Mouse (Mus musculus) A20 (cell line): ENCODE data around the gene Tex9.
"Not testable (repeated sequence)": the region's sequence is repeated elsewhere in the genome, so short reads cannot be mapped to it uniquely, and the experiment has no call there.

ENCODE experiments used
- DNase-seq: peaks from one replicate; pipeline ENCODE4 v3.0.0-alpha.2; 2011; ENCODE audit warnings: low read depth, low spot score

Gene Tex9

DNA sequence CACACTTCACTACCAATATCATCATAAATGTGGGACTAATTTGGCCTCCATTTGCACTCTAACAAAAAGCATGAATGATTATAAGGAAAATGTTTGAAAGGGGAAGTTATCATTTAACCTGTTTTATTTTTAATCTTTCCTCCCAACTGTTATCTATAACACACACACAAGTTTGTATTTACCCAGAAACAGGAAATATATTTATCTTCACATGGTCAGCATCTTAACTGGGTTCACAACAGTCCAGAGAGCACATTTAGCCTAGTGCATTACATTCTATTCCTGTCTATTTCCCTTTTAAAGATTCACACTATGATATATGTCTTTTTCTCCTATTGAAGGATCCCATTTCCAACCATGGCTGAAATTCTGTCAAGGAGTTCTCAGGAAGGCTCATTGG is 3.5 kb downstream of the Tex9 start:
- DNase-seq: no peak

GRCm38 (mm10) chr9:72479276-72479675 is 12.7 kb downstream of the Tex9 start:
- DNase-seq: no peak

GRCm38 (mm10) chr9:72477306-72477705 is 14.7 kb downstream of the Tex9 start:
- no peak for DNase-seq

DNA sequence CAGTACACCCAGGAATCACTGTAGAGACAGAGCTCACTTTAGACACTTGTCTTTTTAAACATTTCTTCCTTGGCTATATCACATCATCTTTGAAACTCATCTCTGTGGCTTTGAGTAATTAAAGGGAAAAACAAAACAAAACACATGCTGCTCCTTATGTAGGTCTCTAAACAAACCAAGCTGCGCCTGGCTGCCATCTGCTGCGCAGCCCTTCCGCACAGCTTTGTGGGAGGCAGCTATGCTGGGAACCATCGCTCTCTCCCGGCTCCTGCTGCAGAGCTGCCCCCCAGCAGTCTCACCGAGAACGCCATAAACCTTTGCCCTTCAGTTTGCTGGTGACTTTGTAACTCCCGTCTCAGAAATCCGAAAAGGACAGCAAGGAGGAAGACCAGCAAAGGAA is 16.5 kb downstream of the Tex9 start:
- DNase-seq: no peak

DNA sequence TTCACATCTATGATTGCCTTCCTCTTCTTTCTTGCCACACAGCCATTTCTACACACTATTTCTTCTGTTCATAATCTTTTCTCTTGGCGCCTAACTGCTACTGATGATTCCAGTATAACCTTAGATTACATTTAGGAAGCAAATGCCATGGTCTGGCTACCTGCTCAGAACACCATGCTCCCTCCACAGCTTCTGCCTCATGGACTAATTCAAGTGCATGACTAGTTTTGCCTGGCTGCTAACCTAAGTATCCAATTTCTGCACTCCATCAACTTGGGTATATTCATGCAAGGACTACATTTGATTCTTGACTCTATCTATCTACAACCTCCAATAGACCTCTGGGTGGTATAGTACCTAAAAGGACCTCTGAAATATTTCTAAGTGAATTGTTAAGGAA is 22.2 kb downstream of the Tex9 start:
- DNase-seq: no peak

DNA sequence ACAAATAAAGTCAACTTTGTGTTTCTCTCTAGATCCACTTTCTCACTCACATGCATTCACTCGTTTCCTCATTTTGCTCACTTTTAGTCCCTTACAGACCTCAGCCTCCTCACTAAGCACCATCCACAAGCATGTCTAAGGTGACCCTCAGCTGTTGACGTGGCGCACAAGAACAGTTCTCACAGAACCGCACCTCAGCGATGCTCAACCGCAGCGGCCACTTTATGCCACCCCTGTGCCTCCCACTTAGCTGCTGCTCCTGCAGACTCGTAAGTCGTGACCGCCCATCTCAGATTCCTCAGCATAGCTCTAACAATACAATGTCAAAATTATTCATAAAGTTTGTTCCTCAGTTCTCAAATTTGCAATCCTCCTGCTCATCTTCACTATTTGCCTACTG is 23.4 kb downstream of the Tex9 start:
- peak; percentile 82 for DNase-seq

DNA sequence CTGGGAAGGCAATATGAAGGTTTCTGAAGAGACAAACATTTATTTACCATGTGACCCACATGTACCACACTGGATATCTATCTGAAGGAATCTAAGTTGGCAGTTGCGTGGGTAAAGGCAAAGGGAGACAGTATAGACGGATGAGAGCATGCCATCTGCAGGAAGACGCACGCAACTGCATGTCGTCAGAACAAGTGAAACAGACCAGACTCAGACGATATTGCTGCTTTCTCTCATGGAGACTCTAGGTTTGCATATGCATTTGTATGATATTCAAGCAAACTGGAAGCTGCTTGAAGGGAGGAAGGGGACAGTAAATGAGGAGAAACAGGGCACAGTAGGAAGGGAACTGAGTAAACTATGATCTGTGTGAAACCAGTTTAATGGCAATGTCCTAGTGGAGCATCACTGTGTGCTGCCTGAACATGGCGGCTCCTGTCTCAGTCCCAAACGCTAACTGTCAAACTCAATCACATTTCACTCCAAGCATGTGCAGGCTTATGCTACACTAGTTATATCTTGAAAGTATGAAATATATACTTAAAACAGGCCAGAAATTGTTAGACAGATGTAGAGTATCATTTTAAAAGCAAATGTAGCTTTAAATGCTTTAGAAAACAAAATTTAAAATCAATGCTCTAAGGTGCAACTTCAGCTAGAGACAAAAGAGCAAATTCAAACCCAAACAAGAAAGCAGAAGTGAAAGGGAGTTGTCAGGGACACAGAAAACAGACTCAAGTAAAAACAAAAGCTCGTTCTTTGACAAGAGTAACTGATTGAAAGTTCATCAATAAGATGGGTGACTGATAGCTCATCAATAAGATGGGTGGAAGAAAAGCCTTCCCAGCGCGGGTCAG is 24.2 kb downstream of the Tex9 start:
- DNase-seq: peak; percentile 90

DNA sequence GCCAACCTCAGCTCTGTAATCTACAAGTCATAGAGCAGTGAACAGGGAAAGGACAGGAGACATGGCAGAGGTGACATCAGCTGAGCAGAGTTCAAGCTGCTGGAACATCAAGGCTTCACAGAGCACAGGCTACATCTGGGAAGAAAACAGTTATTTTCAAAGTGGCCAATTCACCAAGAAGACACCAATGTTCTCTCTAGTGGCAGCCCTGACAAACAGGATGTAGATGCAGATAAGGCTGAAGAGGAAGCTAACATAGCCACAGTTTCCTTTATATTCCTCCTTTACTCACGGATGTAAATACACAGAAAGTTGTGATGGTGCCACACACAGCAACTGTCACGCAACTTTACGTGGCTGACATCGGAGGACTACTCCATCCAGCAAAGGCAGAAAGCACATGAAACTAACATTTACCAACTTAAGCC is 26.2 kb downstream of the Tex9 start:
- peak; percentile 37 for DNase-seq

DNA sequence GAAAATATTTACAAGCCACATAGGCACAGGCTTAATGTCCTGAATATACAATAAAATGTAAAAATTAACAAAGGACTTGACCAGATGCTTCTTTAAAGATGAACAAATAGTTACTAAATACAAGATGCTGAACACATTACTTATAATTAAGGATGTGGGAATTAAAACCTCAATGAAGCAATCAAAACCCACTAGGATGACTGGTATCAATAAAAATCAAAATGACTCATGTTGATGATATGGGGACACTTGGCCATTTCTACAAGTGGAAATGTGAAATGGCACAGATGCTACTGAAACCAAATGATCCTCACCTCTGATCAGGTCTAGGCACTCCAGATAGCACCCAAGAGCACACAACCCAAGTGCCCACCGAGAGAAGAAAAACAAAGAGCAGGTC is 27.2 kb downstream of the Tex9 start:
- no peak for DNase-seq

DNA sequence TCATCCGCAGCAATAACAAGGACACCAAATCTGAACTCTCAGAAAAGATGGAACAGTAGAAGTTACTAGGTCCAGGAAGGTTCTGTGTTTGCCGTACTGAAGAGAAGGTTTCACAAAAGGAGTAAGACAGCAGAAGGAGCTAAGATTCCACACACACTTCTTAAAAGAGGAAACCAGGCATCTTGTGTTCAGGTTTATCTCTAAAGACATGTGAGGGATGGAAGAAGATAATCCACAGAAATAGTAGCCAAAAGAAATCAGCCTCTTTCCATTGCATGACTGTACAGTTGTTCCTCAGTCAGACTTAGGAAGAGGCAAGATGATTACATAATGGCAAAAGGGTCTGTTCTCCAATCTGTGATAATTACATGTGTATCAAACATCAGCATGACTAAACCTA is 29.6 kb downstream of the Tex9 start:
- no peak for DNase-seq

DNA sequence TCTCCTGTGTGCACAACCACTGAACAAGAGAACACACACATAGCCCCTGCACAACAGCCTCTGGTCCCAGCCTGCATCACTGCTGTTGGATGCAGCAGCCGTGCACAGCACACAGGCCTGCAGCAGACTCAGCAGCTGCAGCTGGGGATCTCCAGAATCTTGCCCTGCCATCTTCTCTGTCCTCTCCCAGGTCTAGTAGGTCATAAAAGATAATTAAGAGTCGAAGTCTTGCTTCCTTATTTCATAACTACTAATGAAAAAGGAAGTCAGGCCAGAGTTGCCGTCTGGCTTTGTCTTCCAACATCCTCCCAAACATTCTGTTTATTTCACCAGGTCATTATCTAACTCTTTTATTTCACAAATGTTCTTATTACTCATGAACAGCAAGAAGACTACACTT is 31.2 kb downstream of the Tex9 start:
- peak; percentile 68 for DNase-seq

- DNase-seq: no peak
Measured at GRCm38 (mm10) chr9:72459703-72460102, 32.3 kb downstream of the Tex9 start.

- peak; percentile 79 for DNase-seq
Measured at GRCm38 (mm10) chr9:72458233-72458632, 33.8 kb downstream of the Tex9 start.

GRCm38 (mm10) chr9:72456374-72456773 is 35.6 kb downstream of the Tex9 start:
- no peak for DNase-seq

GRCm38 (mm10) chr9:72454281-72454680 is 37.7 kb downstream of the Tex9 start:
- not testable (repeated sequence) for DNase-seq

GRCm38 (mm10) chr9:72451111-72451510 is 40.9 kb downstream of the Tex9 start:
- DNase-seq: peak; percentile 51

GRCm38 (mm10) chr9:72450363-72450762 is 41.6 kb downstream of the Tex9 start:
- peak; percentile 38 for DNase-seq

DNA sequence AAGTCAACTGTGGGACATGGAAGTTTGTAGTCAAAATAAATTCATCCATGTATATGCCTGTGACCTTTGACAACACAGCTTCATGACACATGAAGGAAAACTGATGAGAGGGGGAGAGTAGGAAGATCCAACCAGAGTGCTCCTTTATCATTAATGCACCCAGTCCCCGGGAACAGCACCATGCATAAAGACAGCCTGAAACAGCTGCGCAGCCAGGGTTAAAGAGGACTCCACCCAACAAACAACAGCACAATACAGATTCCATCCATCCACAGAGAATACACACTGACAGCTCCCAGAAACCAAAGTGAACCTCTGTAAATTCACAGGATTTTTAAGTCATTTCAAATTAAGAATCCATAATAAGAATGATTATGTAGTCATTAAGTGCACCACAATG is 42.2 kb downstream of the Tex9 start:
- DNase-seq: no peak

- DNase-seq: peak; percentile 70
Measured at GRCm38 (mm10) chr9:72449367-72449766, 42.6 kb downstream of the Tex9 start.

GRCm38 (mm10) chr9:72448026-72448425 is 44.0 kb downstream of the Tex9 start:
- peak; percentile 80 for DNase-seq

DNA sequence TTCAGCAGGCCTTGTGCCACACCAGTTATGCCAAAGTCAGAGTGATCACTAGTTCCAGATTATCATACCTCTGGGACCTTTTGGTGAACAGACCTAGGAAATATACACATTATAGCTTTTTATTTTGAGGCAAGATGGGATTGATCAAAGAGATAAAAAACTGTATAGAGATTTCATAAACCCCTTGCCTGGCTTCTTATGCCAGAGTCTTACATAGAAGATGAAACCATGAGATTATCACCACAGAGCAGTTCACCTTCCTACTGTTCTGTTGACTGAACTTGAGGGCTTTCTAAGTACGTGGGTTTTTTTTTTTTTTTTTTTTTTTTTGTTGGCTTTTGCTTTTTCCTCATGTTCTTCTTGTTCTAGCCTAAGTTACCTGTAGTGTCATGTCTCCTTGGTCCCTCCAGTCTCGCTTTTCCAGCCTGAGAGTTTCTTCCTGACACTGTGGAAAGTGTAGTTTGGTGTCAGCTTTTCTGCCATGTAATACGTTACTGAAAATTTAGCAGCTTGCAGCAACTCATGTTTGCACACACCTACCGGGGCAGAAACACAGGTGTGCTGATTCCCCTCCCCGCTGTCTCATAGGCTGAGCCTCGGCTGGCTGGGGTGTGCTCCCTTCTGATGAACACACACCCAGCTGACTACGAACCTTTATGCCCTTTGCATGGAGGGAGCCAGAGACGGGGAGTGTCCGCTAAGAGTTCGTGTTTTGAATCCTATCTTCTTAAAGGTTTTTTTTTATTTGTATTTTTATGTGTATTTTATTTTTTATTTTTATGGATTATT is 49.9 kb downstream of the Tex9 start:
- no peak for DNase-seq

GRCm38 (mm10) chr9:72440948-72441926 is 50.8 kb downstream of the Tex9 start:
- DNase-seq: no peak
